Mouse (Mus musculus) heart, embryonic 15.5 days (tissue): ENCODE measurements around the gene Poc1b. TPM values are rescaled to one million over a fixed set of nuclear protein-coding genes. Genes with fewer than 3 reads are reported as not detected.

ENCODE experiments used
- ATAC-seq: fragments of 200-750 bp; cut with Nextera tagmentation; replicated peaks from 2 replicates; pipeline ENCODE4 v1.8.0; 2017; ENCODE audit warnings: low read depth, moderate TSS enrichment; ENCODE audit not compliant: insufficient number of reproducible peaks, insufficient read depth, low FRiP score
- H3K27ac ChIP-seq: fragments of 300-500 bp; sonication (generic); 2 replicates; pipeline ENCODE4 v1.5.1; 2015; ENCODE audit warnings: mild to moderate bottlenecking, inconsistent platforms
- H3K27me3 ChIP-seq: fragments of 300-500 bp; sonication (generic); 2 replicates; pipeline ENCODE4 v1.6.1; 2015; ENCODE audit warnings: inconsistent platforms
- H3K36me3 ChIP-seq: fragments of 300-500 bp; sonication (generic); 2 replicates; pipeline ENCODE4 v1.6.1; 2015; ENCODE audit warnings: mild to moderate bottlenecking, inconsistent platforms
- H3K4me1 ChIP-seq: fragments of 300-500 bp; sonication (generic); replicated peaks from 2 replicates; pipeline ENCODE4 v1.6.1; 2015; ENCODE audit warnings: inconsistent platforms
- H3K4me2 ChIP-seq: fragments of 300-500 bp; sonication (generic); 2 replicates; pipeline ENCODE4 v1.6.1; 2015; ENCODE audit warnings: inconsistent platforms, mild to moderate bottlenecking, moderate library complexity
- H3K4me3 ChIP-seq: fragments of 300-500 bp; sonication (generic); 2 replicates; pipeline ENCODE4 v1.5.1; 2015; ENCODE audit warnings: mild to moderate bottlenecking, inconsistent platforms
- H3K9ac ChIP-seq: fragments of 300-500 bp; sonication (generic); 2 replicates; pipeline ENCODE4 v1.6.1; 2015; ENCODE audit warnings: mild to moderate bottlenecking, inconsistent platforms
- H3K9me3 ChIP-seq: fragments of 300-500 bp; sonication (generic); replicated peaks from 2 replicates; pipeline ENCODE4 v1.6.1; 2016; ENCODE audit warnings: inconsistent platforms
- WGBS: fragments of 180-500 bp; shearing (Covaris S2); methylation state at CpG from one replicate; pipeline ENCODE4 v1.1.7; 2015; ENCODE audit warnings: mixed read lengths; 5-methylcytosine and 5-hydroxymethylcytosine counted together
- polyA plus RNA-seq: library from polyadenylated mRNA; unstranded; fragments of >200 nt; fragmentation: Nextera tagmentation; extraction: Ambion mirVana; gene quantifications from 2 replicates; pipeline ENCODE4 v1.2.1, GENCODE M21; 2015

Gene Poc1b
- polyA plus RNA-seq, 1 experiment from 2014 or later, result 7.2 TPM

DNA sequence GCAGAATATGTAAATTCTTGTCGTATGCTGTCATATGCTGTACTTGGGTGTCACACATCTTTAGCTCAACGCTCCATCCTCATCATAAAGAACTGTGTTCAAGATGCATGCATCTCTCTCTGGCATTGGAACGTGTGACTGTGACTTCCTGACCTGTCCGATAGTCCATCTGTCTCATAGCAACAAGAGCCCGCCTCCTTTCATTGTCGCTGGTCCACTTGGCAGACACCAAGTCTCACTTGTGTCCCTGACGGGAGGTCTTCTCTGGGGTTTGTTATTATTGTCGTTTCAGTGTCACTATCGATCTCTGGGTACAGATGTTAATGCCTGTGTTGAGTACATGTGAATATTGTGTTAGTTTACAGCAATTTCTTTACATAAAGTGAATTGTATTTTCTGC lies 70.1 kb downstream of the Poc1b start:
- Histone ChIP-seq H3K4me2 (no peak overlapping the region), H3K27ac (no peak overlapping the region), H3K4me1 (peaks cover 11% of the 10 kb centered on the region), H3K4me3 (no peak overlapping the region), H3K9ac (no peak overlapping the region), H3K36me3 (no peaks in the 10 kb centered on the region), H3K27me3 (no peaks in the 10 kb centered on the region), H3K9me3 (no peaks in the 10 kb centered on the region)
- WGBS, result 66% methylated on average over 9 of the region's 9 CpGs
- no peak for ATAC-seq

DNA sequence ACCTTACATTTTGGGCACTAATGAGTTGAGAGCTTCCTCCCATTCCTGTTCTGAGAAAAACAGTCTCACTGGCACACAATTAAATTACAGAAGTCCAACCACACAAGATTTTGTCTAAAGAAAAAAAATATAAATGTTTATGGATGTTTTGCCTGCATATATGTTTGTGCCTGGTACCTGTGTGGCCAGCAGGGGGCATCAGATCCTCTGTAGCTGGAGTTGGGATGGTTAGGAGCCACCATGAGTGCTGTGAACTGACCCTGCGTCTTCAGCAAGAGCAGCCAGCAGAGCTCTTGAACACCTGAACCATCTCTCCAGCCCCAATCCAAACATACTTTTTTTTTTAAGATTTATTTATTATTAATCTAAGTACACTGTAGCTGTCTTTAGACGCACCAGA lies 71.3 kb downstream of the Poc1b start:
- no peak overlapping the region for H3K4me3 ChIP-seq
- no peak overlapping the region for H3K4me2 ChIP-seq
- H3K36me3 ChIP-seq, result no peaks in the 10 kb centered on the region
- H3K9me3 ChIP-seq, result no peaks in the 10 kb centered on the region
- 94% methylated on average over 2 of the region's 2 CpGs for WGBS
- H3K4me1 ChIP-seq, result 0 out of 2 replicates have a peak, but pooled peaks cover under 1% of the 10 kb centered on the region
- no peak overlapping the region for H3K27ac ChIP-seq
- H3K27me3 ChIP-seq, result no peaks in the 10 kb centered on the region
- no peak for ATAC-seq
- H3K9ac ChIP-seq, result no peak overlapping the region

DNA sequence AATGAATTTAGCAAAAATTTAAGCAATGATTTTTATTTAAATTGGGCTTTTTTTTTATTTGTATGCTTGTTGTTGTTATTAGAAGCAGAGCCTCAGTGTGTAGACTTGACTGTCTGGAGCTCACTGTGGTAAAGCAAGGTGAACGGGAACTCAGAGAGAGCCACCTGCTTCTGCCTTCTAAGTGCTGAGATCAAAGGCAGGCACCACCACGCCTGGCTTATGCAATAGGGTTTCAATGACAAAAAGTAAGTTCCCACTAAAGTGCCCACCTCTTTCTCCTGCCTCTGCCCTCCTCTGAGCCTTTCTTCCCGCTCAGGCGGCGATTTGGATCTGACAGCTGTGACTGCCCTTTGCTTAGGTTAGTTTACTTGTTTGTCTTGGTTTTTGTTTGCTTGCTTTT lies 72.3 kb downstream of the Poc1b start:
- ATAC-seq, result no peak
- WGBS, result 92% methylated on average over 5 of the region's 5 CpGs
- Histone ChIP-seq H3K4me1 (no peaks in the 10 kb centered on the region), H3K27ac (no peak overlapping the region), H3K27me3 (no peaks in the 10 kb centered on the region), H3K4me2 (no peak overlapping the region), H3K9ac (no peak overlapping the region), H3K4me3 (no peak overlapping the region), H3K36me3 (no peaks in the 10 kb centered on the region), H3K9me3 (no peaks in the 10 kb centered on the region)

DNA sequence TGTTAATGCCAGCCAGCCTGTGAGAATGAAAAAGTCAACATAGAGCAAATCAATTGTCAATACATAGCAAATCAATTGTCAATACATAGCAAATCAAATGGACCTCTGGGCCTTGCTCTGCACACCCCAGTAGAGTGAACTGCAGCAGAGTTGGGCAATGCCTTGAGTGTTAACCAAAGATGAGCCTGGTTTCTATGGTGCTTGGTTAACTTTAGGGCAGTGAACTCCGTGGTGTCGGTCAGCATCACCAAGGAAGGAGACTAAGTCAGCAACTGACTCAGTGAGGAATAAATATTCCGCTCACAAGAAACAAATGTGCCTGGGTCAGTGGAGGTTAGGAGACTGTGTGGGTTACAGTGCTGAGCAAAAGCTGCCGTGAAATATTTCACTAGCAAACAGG lies 72.7 kb downstream of the Poc1b start:
- no peaks in the 10 kb centered on the region for H3K27me3 ChIP-seq
- no peak overlapping the region for H3K27ac ChIP-seq
- no peak overlapping the region for H3K4me3 ChIP-seq
- ATAC-seq, result no peak
- no peaks in the 10 kb centered on the region for H3K36me3 ChIP-seq
- H3K4me2 ChIP-seq, result no peak overlapping the region
- H3K9me3 ChIP-seq, result no peaks in the 10 kb centered on the region
- 93% methylated on average over 4 of the region's 4 CpGs for WGBS
- H3K4me1 ChIP-seq, result no peaks in the 10 kb centered on the region
- no peak overlapping the region for H3K9ac ChIP-seq

DNA sequence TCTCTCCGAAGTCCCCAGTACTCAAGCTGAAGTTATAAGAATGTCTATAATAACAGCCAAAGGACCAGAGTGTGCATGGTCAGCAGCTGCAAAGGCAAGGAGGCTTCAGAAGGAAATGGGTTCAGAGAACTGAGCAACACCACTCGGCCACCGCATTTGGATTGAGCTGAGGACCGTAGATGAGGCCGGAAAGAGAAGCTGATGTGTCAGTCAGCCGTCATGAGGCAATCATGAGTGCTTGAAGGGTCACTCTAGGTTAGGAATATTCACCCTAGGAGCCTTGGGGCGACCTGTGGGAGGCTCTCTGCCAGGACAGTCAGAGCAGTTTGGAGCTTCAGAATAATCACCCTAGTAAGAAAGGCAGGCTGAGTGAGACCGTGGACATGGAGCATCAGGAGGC lies 74.7 kb downstream of the Poc1b start:
- 84% methylated on average over 8 of the region's 8 CpGs for WGBS

DNA sequence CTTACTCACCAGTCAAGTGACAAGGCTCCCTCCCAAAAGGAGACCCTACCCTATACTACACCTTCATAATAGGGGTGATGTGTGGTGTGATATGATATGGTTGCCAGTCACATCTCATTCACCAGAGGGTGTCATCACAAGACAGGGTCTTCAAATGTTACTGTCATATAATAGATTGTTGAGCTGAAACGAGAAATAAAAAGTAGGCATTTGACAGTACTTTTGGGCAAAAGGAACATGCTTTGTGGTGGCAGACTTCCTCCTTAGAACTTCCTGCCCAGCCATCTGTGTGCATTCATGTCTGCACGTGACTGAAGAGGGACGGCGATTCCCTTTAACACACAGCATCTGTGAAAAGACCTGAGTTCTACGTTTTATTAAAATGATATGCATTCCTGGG lies 75.3 kb downstream of the Poc1b start:
- no peaks in the 10 kb centered on the region for H3K9me3 ChIP-seq
- H3K4me1 ChIP-seq, result no peaks in the 10 kb centered on the region
- 71% methylated on average over 5 of the region's 5 CpGs for WGBS
- H3K27ac ChIP-seq, result no peak overlapping the region
- ATAC-seq, result no peak
- H3K4me3 ChIP-seq, result no peak overlapping the region
- no peak overlapping the region for H3K4me2 ChIP-seq
- H3K36me3 ChIP-seq, result no peaks in the 10 kb centered on the region
- H3K9ac ChIP-seq, result no peak overlapping the region
- no peaks in the 10 kb centered on the region for H3K27me3 ChIP-seq

More for the DNA sequence above, 74.7 kb downstream of the Poc1b start:
- no peak for ATAC-seq
- H3K36me3 ChIP-seq, result no peaks in the 10 kb centered on the region
- H3K9me3 ChIP-seq, result no peaks in the 10 kb centered on the region
- H3K4me1 ChIP-seq, result no peaks in the 10 kb centered on the region
- H3K27me3 ChIP-seq, result no peaks in the 10 kb centered on the region
- H3K4me3 ChIP-seq, result no peak overlapping the region
- no peak overlapping the region for H3K4me2 ChIP-seq
- H3K27ac ChIP-seq, result no peak overlapping the region
- H3K9ac ChIP-seq, result no peak overlapping the region

DNA sequence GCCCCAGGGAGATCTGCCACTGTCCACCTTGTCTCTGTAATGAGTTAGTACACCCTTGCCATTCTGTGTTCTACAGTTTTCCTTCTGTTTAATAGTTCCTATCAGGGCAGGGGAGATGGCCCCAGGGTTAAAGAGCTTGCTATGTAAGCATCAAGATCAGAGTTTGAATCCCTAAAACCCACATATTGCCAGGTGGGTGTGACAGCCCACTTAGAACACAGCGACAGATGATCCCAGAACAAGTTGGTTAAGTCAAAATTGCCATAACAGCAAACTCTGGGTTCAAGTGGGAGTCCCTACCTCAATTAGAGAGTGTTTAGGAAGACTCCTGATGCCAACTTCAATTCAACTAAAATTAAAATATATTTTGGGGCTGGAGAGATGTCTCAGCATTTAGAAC lies 81.3 kb downstream of the Poc1b start:
- Histone ChIP-seq H3K4me1 (no peaks in the 10 kb centered on the region), H3K4me2 (no peak overlapping the region), H3K4me3 (no peak overlapping the region), H3K9ac (no peak overlapping the region), H3K9me3 (no peaks in the 10 kb centered on the region), H3K27me3 (no peaks in the 10 kb centered on the region), H3K27ac (no peak overlapping the region), H3K36me3 (no peaks in the 10 kb centered on the region)
- 93% methylated on average over 1 of the region's 1 CpGs for WGBS
- no peak for ATAC-seq

DNA sequence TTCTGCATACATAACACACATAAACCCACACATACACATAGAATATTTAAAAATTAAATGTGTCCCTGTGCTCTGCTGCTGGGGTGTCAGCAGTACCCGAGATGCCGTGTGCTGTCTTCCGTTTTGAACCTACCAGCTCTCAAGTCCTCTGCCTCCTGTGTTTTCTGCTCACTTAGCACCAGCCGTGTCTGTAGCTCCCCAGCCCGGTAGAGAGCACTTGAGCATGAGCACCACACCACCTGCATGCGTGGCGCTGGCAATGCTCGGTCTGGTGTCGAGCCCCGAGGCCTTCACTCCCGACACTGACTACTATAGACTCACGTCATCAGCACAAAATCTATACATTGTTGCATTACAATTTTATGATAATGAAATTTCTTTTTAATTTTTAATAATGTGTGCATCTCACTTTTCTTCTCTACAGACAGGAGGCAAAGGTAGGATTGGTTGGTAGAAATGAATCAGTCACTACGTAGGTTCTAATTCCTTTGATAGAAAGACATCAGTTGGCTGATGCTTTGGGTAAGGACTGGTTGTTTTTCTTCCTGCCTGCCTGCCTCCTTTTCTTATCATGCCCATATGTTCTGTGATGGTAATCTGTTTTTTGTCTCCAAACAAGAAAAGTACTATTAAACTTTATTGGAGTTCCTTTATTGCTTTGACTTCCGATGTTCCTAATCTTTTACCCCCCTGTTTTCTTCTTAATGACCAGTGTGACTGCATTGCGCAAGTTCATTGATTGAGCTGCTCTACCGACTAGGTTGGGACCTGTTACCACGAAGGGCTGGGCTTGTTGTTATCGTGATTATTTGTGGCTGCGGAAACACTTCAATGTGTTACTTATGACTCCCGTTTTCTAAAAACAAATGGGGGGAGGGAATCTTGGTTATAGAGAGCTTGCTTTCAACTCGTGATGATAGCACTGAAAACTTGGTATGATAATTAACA lies 82.1 kb downstream of the Poc1b start:
- WGBS, result 83% methylated on average over 21 of the region's 21 CpGs
- ATAC-seq, result no peak

DNA sequence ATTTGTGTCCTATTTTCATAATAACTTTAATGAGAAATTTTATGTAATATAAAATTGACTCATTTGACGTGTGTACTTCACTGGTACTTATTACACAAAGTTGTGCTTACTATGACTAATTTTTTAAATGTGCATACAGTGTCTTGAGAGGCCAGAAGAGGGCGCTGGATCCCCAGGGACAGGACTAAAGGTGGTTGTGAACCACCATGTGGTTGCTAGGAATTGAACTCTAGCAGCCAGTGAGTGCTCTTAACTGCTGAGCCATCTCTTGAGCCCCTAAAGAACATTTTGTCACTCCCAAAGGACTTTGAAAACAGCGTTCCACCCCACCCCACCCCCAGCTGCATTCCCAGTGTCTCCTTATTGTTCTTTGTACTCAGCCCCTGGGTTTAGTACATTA lies 84.0 kb downstream of the Poc1b start:
- Histone ChIP-seq H3K27ac (no peak overlapping the region), H3K9me3 (no peaks in the 10 kb centered on the region), H3K4me3 (no peak overlapping the region), H3K27me3 (no peaks in the 10 kb centered on the region), H3K4me1 (no peaks in the 10 kb centered on the region), H3K4me2 (no peak overlapping the region), H3K9ac (no peak overlapping the region), H3K36me3 (no peaks in the 10 kb centered on the region)
- ATAC-seq, result no peak
- 43% methylated on average over 3 of the region's 3 CpGs for WGBS

More for the DNA sequence above, 82.1 kb downstream of the Poc1b start:
- no peak overlapping the region for H3K4me3 ChIP-seq
- no peaks in the 10 kb centered on the region for H3K36me3 ChIP-seq
- H3K27me3 ChIP-seq, result no peaks in the 10 kb centered on the region
- H3K9me3 ChIP-seq, result no peaks in the 10 kb centered on the region
- no peak overlapping the region for H3K4me2 ChIP-seq
- no peak overlapping the region for H3K27ac ChIP-seq
- no peak overlapping the region for H3K9ac ChIP-seq
- no peaks in the 10 kb centered on the region for H3K4me1 ChIP-seq

DNA sequence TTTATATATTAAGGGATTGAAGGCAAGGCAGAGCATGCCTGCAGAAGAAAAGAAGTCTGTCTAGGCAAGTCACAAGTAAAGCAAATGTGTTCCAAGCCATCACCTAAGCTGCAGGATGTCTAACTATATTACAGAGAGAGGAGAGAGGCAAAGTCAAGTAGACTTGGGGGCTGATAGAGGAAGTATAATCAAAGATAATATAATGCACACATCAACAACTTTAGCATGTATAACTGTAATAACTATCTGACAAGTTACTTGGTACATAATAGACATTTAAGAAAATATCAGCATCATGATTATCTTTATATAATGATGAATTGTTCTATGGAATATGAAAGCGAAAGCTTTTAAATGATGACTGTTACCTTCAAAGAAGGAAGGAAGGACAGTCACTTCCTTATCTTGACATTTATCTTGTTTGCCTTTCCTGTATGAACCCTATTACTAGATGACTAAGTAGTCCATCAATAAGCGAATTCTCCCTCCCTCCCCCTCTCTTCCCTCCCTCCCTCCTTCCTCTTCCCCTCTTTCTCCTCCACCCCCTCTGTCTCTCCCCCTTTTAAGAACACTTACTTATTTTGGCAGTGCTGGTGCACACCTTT lies 87.7 kb downstream of the Poc1b start:
- ATAC-seq, result no peak
- H3K9me3 ChIP-seq, result no peaks in the 10 kb centered on the region
- WGBS, result 75% methylated on average over 2 of the region's 2 CpGs

DNA sequence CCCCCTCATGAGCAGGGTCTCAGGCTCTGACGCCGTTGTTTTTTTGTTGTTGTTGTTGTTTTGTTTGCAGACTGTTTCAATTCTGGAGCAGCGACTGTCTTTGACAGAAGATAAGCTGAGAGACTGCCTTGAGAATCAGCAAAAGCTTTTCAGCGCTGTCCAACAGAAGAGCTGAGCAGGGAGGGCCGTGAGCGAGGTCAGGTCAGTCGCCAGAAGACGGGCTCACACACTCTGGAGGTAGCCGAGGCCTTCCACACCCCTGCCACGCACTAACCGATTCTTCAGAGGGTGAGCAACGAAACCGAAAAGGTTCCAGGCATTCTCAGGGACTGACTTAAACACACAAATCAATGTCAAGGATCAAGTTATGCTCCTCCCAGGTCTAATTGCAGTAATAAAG lies 89.7 kb downstream of the Poc1b start:
- H3K36me3 ChIP-seq, result no peaks in the 10 kb centered on the region
- H3K27ac ChIP-seq, result no peak overlapping the region
- no peaks in the 10 kb centered on the region for H3K27me3 ChIP-seq
- no peak overlapping the region for H3K4me3 ChIP-seq
- H3K4me2 ChIP-seq, result no peak overlapping the region
- WGBS, result 54% methylated on average over 13 of the region's 13 CpGs
- H3K9ac ChIP-seq, result no peak overlapping the region
- H3K4me1 ChIP-seq, result peaks cover 3% of the 10 kb centered on the region; the same call in 1 of the 2 replicates
- H3K9me3 ChIP-seq, result no peaks in the 10 kb centered on the region
- ATAC-seq, result no peak

More for the DNA sequence above, 87.7 kb downstream of the Poc1b start:
- H3K36me3 ChIP-seq, result no peaks in the 10 kb centered on the region
- no peak overlapping the region for H3K9ac ChIP-seq
- no peaks in the 10 kb centered on the region for H3K27me3 ChIP-seq
- H3K4me3 ChIP-seq, result no peak overlapping the region
- no peak overlapping the region for H3K4me2 ChIP-seq
- peaks cover 3% of the 10 kb centered on the region; the same call in 1 of the 2 replicates for H3K4me1 ChIP-seq
- H3K27ac ChIP-seq, result no peak overlapping the region
